Mouse (Mus musculus): Measurements from ENCODE around the gene Tmem160. TPM values are rescaled to one million over a fixed set of nuclear protein-coding genes. Genes with fewer than 3 reads are reported as not detected.

The Tmem160 gene
- total RNA-seq, 2 experiments from 2014 or later: 12.8 to 24.2 TPM

- no peak for ATAC-seq (ENCODE audit: poor library complexity, severe bottlenecking)
Observed at GRCm38 (mm10) chr7:16435088-16435487, 17.5 kb upstream of the Tmem160 start.

- peak; percentile 77 for ATAC-seq (ENCODE audit: poor library complexity, severe bottlenecking)
Observed at GRCm38 (mm10) chr7:16441241-16441640, 11.3 kb upstream of the Tmem160 start.

- no peak for ATAC-seq (ENCODE audit: poor library complexity, severe bottlenecking)
Observed at GRCm38 (mm10) chr7:16451656-16452055, 923 bp upstream of the Tmem160 start.

- peak; percentile 34 for ATAC-seq (ENCODE audit: poor library complexity, severe bottlenecking)
Observed at GRCm38 (mm10) chr7:16453118-16453711, 636 bp downstream of the Tmem160 start.

- no peak for ATAC-seq (ENCODE audit: poor library complexity, severe bottlenecking)
Observed at GRCm38 (mm10) chr7:16455016-16455415, 2.4 kb downstream of the Tmem160 start.

GRCm38 (mm10) chr7:16456289-16456688 is 3.7 kb downstream of the Tmem160 start:
- no peak for ATAC-seq (ENCODE audit: poor library complexity, severe bottlenecking)

- ATAC-seq (ENCODE audit: poor library complexity, severe bottlenecking): no peak
Observed at GRCm38 (mm10) chr7:16460566-16460965, 8.0 kb downstream of the Tmem160 start.

GRCm38 (mm10) chr7:16461151-16461550 is 8.6 kb downstream of the Tmem160 start:
- ATAC-seq (ENCODE audit: poor library complexity, severe bottlenecking): no peak

- no peak for ATAC-seq (ENCODE audit: poor library complexity, severe bottlenecking)
Observed at GRCm38 (mm10) chr7:16461705-16462104, 9.1 kb downstream of the Tmem160 start.

- ATAC-seq (ENCODE audit: poor library complexity, severe bottlenecking): peak; percentile 87
Observed at GRCm38 (mm10) chr7:16463214-16463613, 10.6 kb downstream of the Tmem160 start.

- peak; percentile 64 for ATAC-seq (ENCODE audit: poor library complexity, severe bottlenecking)
Observed at GRCm38 (mm10) chr7:16465160-16465559, 12.6 kb downstream of the Tmem160 start.

GRCm38 (mm10) chr7:16465568-16465967 is 13.0 kb downstream of the Tmem160 start:
- no peak for ATAC-seq (ENCODE audit: poor library complexity, severe bottlenecking)

GRCm38 (mm10) chr7:16466565-16466964 is 14.0 kb downstream of the Tmem160 start:
- ATAC-seq (ENCODE audit: poor library complexity, severe bottlenecking): 0 out of 2 replicates have a peak, but pooled peaks have one; percentile 36

- no peak for ATAC-seq (ENCODE audit: poor library complexity, severe bottlenecking)
Observed at GRCm38 (mm10) chr7:16468115-16468514, 15.5 kb downstream of the Tmem160 start.

GRCm38 (mm10) chr7:16471549-16471948 is 19.0 kb downstream of the Tmem160 start:
- no peak for ATAC-seq (ENCODE audit: poor library complexity, severe bottlenecking)

GRCm38 (mm10) chr7:16472116-16472709 is 19.6 kb downstream of the Tmem160 start:
- no peak for ATAC-seq (ENCODE audit: poor library complexity, severe bottlenecking)

- ATAC-seq (ENCODE audit: poor library complexity, severe bottlenecking): no peak
Observed at GRCm38 (mm10) chr7:16473847-16474246, 21.3 kb downstream of the Tmem160 start.

GRCm38 (mm10) chr7:16474445-16474844 is 21.9 kb downstream of the Tmem160 start:
- ATAC-seq (ENCODE audit: poor library complexity, severe bottlenecking): no peak

GRCm38 (mm10) chr7:16475321-16475720 is 22.7 kb downstream of the Tmem160 start:
- ATAC-seq (ENCODE audit: poor library complexity, severe bottlenecking): no peak

GRCm38 (mm10) chr7:16475764-16476599 is 23.4 kb downstream of the Tmem160 start:
- ATAC-seq (ENCODE audit: poor library complexity, severe bottlenecking): no peak

- no peak for ATAC-seq (ENCODE audit: poor library complexity, severe bottlenecking)
Observed at GRCm38 (mm10) chr7:16476600-16476989, 24.0 kb downstream of the Tmem160 start.

GRCm38 (mm10) chr7:16477628-16478027 is 25.0 kb downstream of the Tmem160 start, which contains the start of gene Npas1:
TSS of gene Npas1 (minus strand) at chr7:16477728.
- no peak for ATAC-seq (ENCODE audit: poor library complexity, severe bottlenecking)
